Mouse (Mus musculus): ENCODE results near the gene Tmod2. TPM values are rescaled to one million over a fixed set of nuclear protein-coding genes. Genes with fewer than 3 reads are reported as not detected.
"Not testable (repeated sequence)": the region's sequence is repeated elsewhere in the genome, so short reads cannot be mapped to it uniquely, and the experiment has no call there.

Tmod2 gene
- polyA plus RNA-seq, 1 experiment from 2014 or later, result 5.8 TPM

- Histone ChIP-seq H3K4me2 (ENCODE audit: low read depth, low read length) (no peak overlapping the region), H3K9me3 (replicated peaks; ENCODE audit: control insufficient read depth, low read length) (no peaks in the 10 kb centered on the region; the same call in 1 of the 2 replicates), H3K27me3 (ENCODE audit: control insufficient read depth, insufficient read depth, low read length) (no peaks in the 10 kb centered on the region), H3K36me3 (ENCODE audit: control insufficient read depth, insufficient read depth) (peaks cover 3% of the 10 kb centered on the region; the same call in 1 of the 2 replicates), H3K4me1 (ENCODE audit: control insufficient read depth, insufficient read depth, low read length) (0 out of 2 replicates have a peak, but pooled peaks cover 2% of the 10 kb centered on the region), H3K4me3 (ENCODE audit: low read length) (no peak overlapping the region), H3K9ac (ENCODE audit: low read length) (no peak overlapping the region), H3K27ac (ENCODE audit: low read length) (no peak overlapping the region)
- WGBS, result 65% methylated on average over 10 of the region's 10 CpGs
- no peak for ATAC-seq (replicated peaks; ENCODE audit: extremely low read depth, insufficient read depth, low FRiP score)
Measured at GRCm38 (mm10) chr9:75632111-75632510, 21.0 kb upstream of the Tmod2 start.

GRCm38 (mm10) chr9:75630823-75631454 is 19.8 kb upstream of the Tmod2 start:
- H3K9ac ChIP-seq (ENCODE audit: low read length), result no peak overlapping the region
- H3K4me3 ChIP-seq (ENCODE audit: low read length), result no peak overlapping the region
- WGBS, result 59% methylated on average over 8 of the region's 8 CpGs
- H3K9me3 ChIP-seq (replicated peaks; ENCODE audit: control insufficient read depth, low read length), result no peaks in the 10 kb centered on the region; the same call in 1 of the 2 replicates
- H3K27me3 ChIP-seq (ENCODE audit: control insufficient read depth, insufficient read depth, low read length), result no peaks in the 10 kb centered on the region
- 0 out of 2 replicates have a peak, but pooled peaks cover 2% of the 10 kb centered on the region for H3K36me3 ChIP-seq (ENCODE audit: control insufficient read depth, insufficient read depth)
- no peak overlapping the region for H3K4me2 ChIP-seq (ENCODE audit: low read depth, low read length)
- H3K4me1 ChIP-seq (ENCODE audit: control insufficient read depth, insufficient read depth, low read length), result 0 out of 2 replicates have a peak, but pooled peaks cover 2% of the 10 kb centered on the region
- peak overlapping the region; percentile 72 for H3K27ac ChIP-seq (ENCODE audit: low read length)
- no peak for ATAC-seq (replicated peaks; ENCODE audit: extremely low read depth, insufficient read depth, low FRiP score)

- H3K9ac ChIP-seq (ENCODE audit: low read length), result peak overlapping the region; percentile 81
- no peaks in the 10 kb centered on the region; the same call in 1 of the 2 replicates for H3K4me1 ChIP-seq (ENCODE audit: control insufficient read depth, insufficient read depth, low read length)
- 0 out of 2 replicates have a peak overlapping the region, but pooled peaks have one; percentile 46 for H3K27ac ChIP-seq (ENCODE audit: low read length)
- peaks cover 4% of the 10 kb centered on the region; the same call in 1 of the 2 replicates for H3K27me3 ChIP-seq (ENCODE audit: control insufficient read depth, insufficient read depth, low read length)
- WGBS, result under 1% methylated on average over 14 of the region's 14 CpGs
- no peak for ATAC-seq (replicated peaks; ENCODE audit: extremely low read depth, insufficient read depth, low FRiP score)
- no peaks in the 10 kb centered on the region for H3K36me3 ChIP-seq (ENCODE audit: control insufficient read depth, insufficient read depth)
- peak overlapping the region; percentile 63 for H3K4me3 ChIP-seq (ENCODE audit: low read length)
- H3K4me2 ChIP-seq (ENCODE audit: low read depth, low read length), result peak overlapping the region; percentile 86
- H3K9me3 ChIP-seq (replicated peaks; ENCODE audit: control insufficient read depth, low read length), result no peaks in the 10 kb centered on the region; the same call in 1 of the 2 replicates
Measured at GRCm38 (mm10) chr9:75626308-75626604, 15.1 kb upstream of the Tmod2 start.

GRCm38 (mm10) chr9:75625556-75626307 is 14.6 kb upstream of the Tmod2 start, which contains the start of gene Lysmd2:
TSS of gene Lysmd2 (plus strand) at chr9:75625741.
- Histone ChIP-seq H3K27ac (ENCODE audit: low read length) (peak within 1 kb of the TSS; percentile 46), H3K4me1 (ENCODE audit: control insufficient read depth, insufficient read depth, low read length) (no peaks in the 10 kb centered on the region; the same call in 1 of the 2 replicates), H3K36me3 (ENCODE audit: control insufficient read depth, insufficient read depth) (no peaks in the 10 kb centered on the region), H3K9ac (ENCODE audit: low read length) (peak within 1 kb of the TSS; percentile 81), H3K4me2 (ENCODE audit: low read depth, low read length) (peak within 1 kb of the TSS; percentile 86), H3K9me3 (replicated peaks; ENCODE audit: control insufficient read depth, low read length) (no peaks in the 10 kb centered on the region; the same call in 1 of the 2 replicates), H3K27me3 (ENCODE audit: control insufficient read depth, insufficient read depth, low read length) (peaks cover 4% of the 10 kb centered on the region; the same call in 1 of the 2 replicates), H3K4me3 (ENCODE audit: low read length) (peak within 1 kb of the TSS; percentile 63)
- peak; percentile 93 for ATAC-seq (replicated peaks; ENCODE audit: extremely low read depth, insufficient read depth, low FRiP score)
- WGBS, result 0% methylated on average over 79 of the region's 94 CpGs

- H3K4me1 ChIP-seq (ENCODE audit: control insufficient read depth, insufficient read depth, low read length), result no peaks in the 10 kb centered on the region; the same call in 1 of the 2 replicates
- H3K4me3 ChIP-seq (ENCODE audit: low read length), result peak overlapping the region; percentile 63
- no peaks in the 10 kb centered on the region for H3K36me3 ChIP-seq (ENCODE audit: control insufficient read depth, insufficient read depth)
- H3K27ac ChIP-seq (ENCODE audit: low read length), result peak overlapping the region; percentile 46; the same call in 1 of the 2 replicates
- H3K9ac ChIP-seq (ENCODE audit: low read length), result peak overlapping the region; percentile 81
- H3K27me3 ChIP-seq (ENCODE audit: control insufficient read depth, insufficient read depth, low read length), result peaks cover 4% of the 10 kb centered on the region; the same call in 1 of the 2 replicates
- no peaks in the 10 kb centered on the region; the same call in 1 of the 2 replicates for H3K9me3 ChIP-seq (replicated peaks; ENCODE audit: control insufficient read depth, low read length)
- ATAC-seq (replicated peaks; ENCODE audit: extremely low read depth, insufficient read depth, low FRiP score), result no peak
- H3K4me2 ChIP-seq (ENCODE audit: low read depth, low read length), result peak overlapping the region; percentile 86
- WGBS, result 15% methylated on average over 18 of the region's 18 CpGs
Measured at GRCm38 (mm10) chr9:75624983-75625555, 13.9 kb upstream of the Tmod2 start.

- no peak for ATAC-seq (replicated peaks; ENCODE audit: extremely low read depth, insufficient read depth, low FRiP score)
- Histone ChIP-seq H3K36me3 (ENCODE audit: control insufficient read depth, insufficient read depth) (no peaks in the 10 kb centered on the region), H3K9ac (ENCODE audit: low read length) (no peak overlapping the region), H3K27ac (ENCODE audit: low read length) (no peak overlapping the region), H3K4me3 (ENCODE audit: low read length) (no peak overlapping the region), H3K27me3 (ENCODE audit: control insufficient read depth, insufficient read depth, low read length) (peaks cover 4% of the 10 kb centered on the region; the same call in 1 of the 2 replicates), H3K9me3 (replicated peaks; ENCODE audit: control insufficient read depth, low read length) (no peaks in the 10 kb centered on the region), H3K4me2 (ENCODE audit: low read depth, low read length) (no peak overlapping the region), H3K4me1 (ENCODE audit: control insufficient read depth, insufficient read depth, low read length) (no peaks in the 10 kb centered on the region; the same call in 1 of the 2 replicates)
- 69% methylated on average over 3 of the region's 3 CpGs for WGBS
Measured at GRCm38 (mm10) chr9:75621428-75621827, 10.3 kb upstream of the Tmod2 start.

GRCm38 (mm10) chr9:75619761-75620160 is 8.6 kb upstream of the Tmod2 start:
- not testable (repeated sequence) for H3K4me2 ChIP-seq (ENCODE audit: low read depth, low read length); H3K9ac ChIP-seq (ENCODE audit: low read length); H3K27me3 ChIP-seq (ENCODE audit: control insufficient read depth, insufficient read depth, low read length); H3K36me3 ChIP-seq (ENCODE audit: control insufficient read depth, insufficient read depth); ATAC-seq (replicated peaks; ENCODE audit: extremely low read depth, insufficient read depth, low FRiP score); H3K27ac ChIP-seq (ENCODE audit: low read length); H3K4me1 ChIP-seq (ENCODE audit: control insufficient read depth, insufficient read depth, low read length); H3K4me3 ChIP-seq (ENCODE audit: low read length); H3K9me3 ChIP-seq (replicated peaks; ENCODE audit: control insufficient read depth, low read length)
- 85% methylated on average over 2 of the region's 2 CpGs for WGBS

GRCm38 (mm10) chr9:75618836-75619400 is 7.8 kb upstream of the Tmod2 start:
- 74% methylated on average over 6 of the region's 6 CpGs for WGBS
- ATAC-seq (replicated peaks; ENCODE audit: extremely low read depth, insufficient read depth, low FRiP score), result no peak

More at GRCm38 (mm10) chr9:75618836-75619400, 7.8 kb upstream of the Tmod2 start:
- H3K4me3 ChIP-seq (ENCODE audit: low read length), result no peak overlapping the region
- no peaks in the 10 kb centered on the region for H3K4me1 ChIP-seq (ENCODE audit: control insufficient read depth, insufficient read depth, low read length)
- no peaks in the 10 kb centered on the region for H3K27me3 ChIP-seq (ENCODE audit: control insufficient read depth, insufficient read depth, low read length)
- H3K27ac ChIP-seq (ENCODE audit: low read length), result no peak overlapping the region
- H3K36me3 ChIP-seq (ENCODE audit: control insufficient read depth, insufficient read depth), result no peaks in the 10 kb centered on the region
- H3K9me3 ChIP-seq (replicated peaks; ENCODE audit: control insufficient read depth, low read length), result no peaks in the 10 kb centered on the region
- H3K4me2 ChIP-seq (ENCODE audit: low read depth, low read length), result no peak overlapping the region
- no peak overlapping the region for H3K9ac ChIP-seq (ENCODE audit: low read length)
